Mouse (Mus musculus): Measurements from ENCODE around the gene Gm49358. TPM values are rescaled to one million over a fixed set of nuclear protein-coding genes. Genes with fewer than 3 reads are reported as not detected.
A peak's percentile ranks its signal among the peaks of the same experiment; 100 is the strongest.

Gm49358 gene
- total and polyA plus RNA-seq, 2 experiments from 2014 or later: not detected

- no peak overlapping the region for H3K4me3 ChIP-seq (ENCODE audit: low read depth, low read length)
- H3K4me2 ChIP-seq (ENCODE audit: low read depth, low read length, poor library complexity, severe bottlenecking): no peak overlapping the region
- WGBS: 92% methylated on average over 4 of the region's 4 CpGs
- DNase-seq (ENCODE audit: low spot score) (no peak), ATAC-seq (ENCODE audit: low FRiP score) (no peak)
- H3K9ac ChIP-seq (replicated peaks; ENCODE audit: low read length, poor library complexity, severe bottlenecking): no peak overlapping the region
- H3K9me3 ChIP-seq (ENCODE audit: low read length): no peaks in the 10 kb centered on the region
- H3K27ac ChIP-seq (ENCODE audit: low read depth, low read length): no peak overlapping the region
- H3K4me1 ChIP-seq (ENCODE audit: insufficient read depth, low read length): peaks cover 5% of the 10 kb centered on the region; the same call in 1 of the 2 replicates
- no peaks in the 10 kb centered on the region for H3K36me3 ChIP-seq (ENCODE audit: insufficient read depth, low read length)
- no peak for TF ChIP-seq CTCF (IDR thresholded peaks at IDR 0.05)
- H3K27me3 ChIP-seq (ENCODE audit: insufficient read depth, low read length): no peaks in the 10 kb centered on the region
Observed at GRCm38 (mm10) chr10:86794196-86794595, 30.4 kb downstream of the Gm49358 start.

GRCm38 (mm10) chr10:86794794-86795535 is 31.2 kb downstream of the Gm49358 start:
- 0 out of 2 replicates have a peak overlapping the region, but pooled peaks have one; percentile 1 for H3K27ac ChIP-seq (ENCODE audit: low read depth, low read length)
- no peak overlapping the region for H3K9ac ChIP-seq (replicated peaks; ENCODE audit: low read length, poor library complexity, severe bottlenecking)
- no peaks in the 10 kb centered on the region for H3K36me3 ChIP-seq (ENCODE audit: insufficient read depth, low read length)
- ATAC-seq (ENCODE audit: low FRiP score) (no peak), DNase-seq (ENCODE audit: low spot score) (no peak)
- peaks cover 5% of the 10 kb centered on the region; the same call in 1 of the 2 replicates for H3K4me1 ChIP-seq (ENCODE audit: insufficient read depth, low read length)
- 92% methylated on average over 9 of the region's 9 CpGs for whole genome bisulfite sequencing
- H3K4me3 ChIP-seq (ENCODE audit: low read depth, low read length): no peak overlapping the region
- no peaks in the 10 kb centered on the region for H3K9me3 ChIP-seq (ENCODE audit: low read length)
- H3K4me2 ChIP-seq (ENCODE audit: low read depth, low read length, poor library complexity, severe bottlenecking): no peak overlapping the region
- no peak for TF ChIP-seq CTCF (IDR thresholded peaks at IDR 0.05)
- no peaks in the 10 kb centered on the region for H3K27me3 ChIP-seq (ENCODE audit: insufficient read depth, low read length)

GRCm38 (mm10) chr10:86796073-86796741 is 32.4 kb downstream of the Gm49358 start:
- no peaks in the 10 kb centered on the region for H3K27me3 ChIP-seq (ENCODE audit: insufficient read depth, low read length)
- H3K4me2 ChIP-seq (ENCODE audit: low read depth, low read length, poor library complexity, severe bottlenecking): no peak overlapping the region
- H3K27ac ChIP-seq (ENCODE audit: low read depth, low read length): no peak overlapping the region
- peaks cover 5% of the 10 kb centered on the region; the same call in 1 of the 2 replicates for H3K4me1 ChIP-seq (ENCODE audit: insufficient read depth, low read length)
- H3K9ac ChIP-seq (replicated peaks; ENCODE audit: low read length, poor library complexity, severe bottlenecking): no peak overlapping the region
- H3K36me3 ChIP-seq (ENCODE audit: insufficient read depth, low read length): no peaks in the 10 kb centered on the region
- ATAC-seq (ENCODE audit: low FRiP score) (no peak), DNase-seq (ENCODE audit: low spot score) (no peak)
- 92% methylated on average over 5 of the region's 5 CpGs for WGBS
- no peak for TF ChIP-seq CTCF (IDR thresholded peaks at IDR 0.05)
- no peaks in the 10 kb centered on the region for H3K9me3 ChIP-seq (ENCODE audit: low read length)
- H3K4me3 ChIP-seq (ENCODE audit: low read depth, low read length): no peak overlapping the region

- no peaks in the 10 kb centered on the region for H3K4me1 ChIP-seq (ENCODE audit: insufficient read depth, low read length)
- no peak overlapping the region for H3K4me2 ChIP-seq (ENCODE audit: low read depth, low read length, poor library complexity, severe bottlenecking)
- no peak overlapping the region for H3K9ac ChIP-seq (replicated peaks; ENCODE audit: low read length, poor library complexity, severe bottlenecking)
- H3K27me3 ChIP-seq (ENCODE audit: insufficient read depth, low read length): no peaks in the 10 kb centered on the region
- no peak overlapping the region for H3K4me3 ChIP-seq (ENCODE audit: low read depth, low read length)
- WGBS: 96% methylated on average over 1 of the region's 1 CpGs
- no peak for ATAC-seq (ENCODE audit: low FRiP score)
- H3K9me3 ChIP-seq (ENCODE audit: low read length): no peaks in the 10 kb centered on the region
- no peak overlapping the region for H3K27ac ChIP-seq (ENCODE audit: low read depth, low read length)
- DNase-seq (ENCODE audit: low spot score): no peak
- 0 out of 2 replicates have a peak, but pooled peaks cover 3% of the 10 kb centered on the region for H3K36me3 ChIP-seq (ENCODE audit: insufficient read depth, low read length)
- no peak for TF ChIP-seq CTCF (IDR thresholded peaks at IDR 0.05)
Observed at GRCm38 (mm10) chr10:86807362-86807761, 43.6 kb downstream of the Gm49358 start.

- Histone ChIP-seq H3K4me1 (ENCODE audit: insufficient read depth, low read length) (no peaks in the 10 kb centered on the region), H3K27me3 (ENCODE audit: insufficient read depth, low read length) (no peaks in the 10 kb centered on the region), H3K27ac (ENCODE audit: low read depth, low read length) (no peak overlapping the region), H3K9me3 (ENCODE audit: low read length) (no peaks in the 10 kb centered on the region), H3K36me3 (ENCODE audit: insufficient read depth, low read length) (peaks cover 8% of the 10 kb centered on the region; the same call in 1 of the 2 replicates), H3K4me3 (ENCODE audit: low read depth, low read length) (no peak overlapping the region), H3K9ac (replicated peaks; ENCODE audit: low read length, poor library complexity, severe bottlenecking) (no peak overlapping the region), H3K4me2 (ENCODE audit: low read depth, low read length, poor library complexity, severe bottlenecking) (no peak overlapping the region)
- WGBS: 68% methylated on average over 15 of the region's 15 CpGs
- DNase-seq (ENCODE audit: low spot score): peak; percentile 34
- no peak for TF ChIP-seq CTCF (IDR thresholded peaks at IDR 0.05)
- ATAC-seq (ENCODE audit: low FRiP score): peak; percentile 39; the same call in 1 of the 2 replicates
Observed at GRCm38 (mm10) chr10:86808013-86808758, 44.4 kb downstream of the Gm49358 start.
